Mouse (Mus musculus) left cerebral cortex, postnatal 36 days (tissue): Measurements from ENCODE around the gene Git1. TPM values are rescaled to one million over a fixed set of nuclear protein-coding genes. Genes with fewer than 3 reads are reported as not detected.
A peak's percentile ranks its signal among the peaks of the same experiment; 100 is the strongest.
"Not testable (repeated sequence)": the region's sequence is repeated elsewhere in the genome, so short reads cannot be mapped to it uniquely, and the experiment has no call there.

Experiments
- DNase-seq, 2 experiments: peaks; one replicate each; pipeline ENCODE4 v3.0.0; 2021 to 2022; ENCODE audit warnings: low spot score in 2 of 2, mixed read lengths in 1 of 2
- intact Hi-C: fragments of 180-260 bp; cut with DNase I; formaldehyde crosslinking; loops from one replicate; pipeline ENCODE4 v1.15.1; 2025
- total RNA-seq, 2 experiments: library from RNA; stranded (reverse); gene quantifications; 2 replicates each; pipeline ENCODE4 v1.2.3; 2021

Gene Git1
- total RNA-seq, 2 experiments from 2014 or later: 277 to 296 TPM

GRCm38 (mm10) chr11:77514832-77515636, 21.7 kb downstream of the Git1 start, which contains the start of gene Abhd15:
Abhd15 (plus strand) TSS chr11:77515121.
- intact Hi-C loops: no loop called here
- peak; percentile 62 to 66 for DNase-seq

- no peak for DNase-seq
- intact Hi-C loops: no loop called here
Measured at GRCm38 (mm10) chr11:77515637-77516552, 22.5 kb downstream of the Git1 start, which contains the start of gene Trp53i13. Trp53i13 (minus strand) TSS chr11:77515980.

GRCm38 (mm10) chr11:77516553-77517425, 23.4 kb downstream of the Git1 start:
- no peak for DNase-seq
- intact Hi-C loops: no loop called here

GRCm38 (mm10) chr11:77518051-77518798, 24.9 kb downstream of the Git1 start:
- intact Hi-C loops: no loop called here

GRCm38 (mm10) chr11:77519043-77519442, 25.7 kb downstream of the Git1 start, which contains the start of gene Gm10392:
Gm10392 (minus strand) TSS chr11:77519198.
- DNase-seq: no peak
- intact Hi-C loops: no loop called here

More at GRCm38 (mm10) chr11:77518051-77518798, 24.9 kb downstream of the Git1 start:
- DNase-seq: no peak

- no peak for DNase-seq
- intact Hi-C loops: no loop called here
Measured at GRCm38 (mm10) chr11:77520601-77521529, 27.5 kb downstream of the Git1 start.

- intact Hi-C loops: no loop called here
- no peak for DNase-seq
Measured at GRCm38 (mm10) chr11:77525804-77526486, 32.6 kb downstream of the Git1 start.

GRCm38 (mm10) chr11:77528420-77528819, 35.1 kb downstream of the Git1 start:
- DNase-seq, intact Hi-C loops: not testable (repeated sequence)

- intact Hi-C loops: no loop called here
- no peak for DNase-seq
Measured at GRCm38 (mm10) chr11:77529644-77530043, 36.3 kb downstream of the Git1 start.

- no peak for DNase-seq
- intact Hi-C loops: no loop called here
Measured at GRCm38 (mm10) chr11:77530862-77531261, 37.5 kb downstream of the Git1 start.

- intact Hi-C loops: no loop called here
- DNase-seq: no peak
Measured at GRCm38 (mm10) chr11:77532202-77532846, 39.0 kb downstream of the Git1 start.

- intact Hi-C loops: no loop called here
- DNase-seq: no peak
Measured at GRCm38 (mm10) chr11:77545261-77545660, 51.9 kb downstream of the Git1 start.

Other genes starting within 250 kb of the Git1 start
- gene Coro6, start 31.2 kb upstream of the Git1 start, total RNA-seq: 10 to 100 TPM; 33.3 to 45.9 TPM
- gene Ankrd13b, start 3.9 kb upstream of the Git1 start, total RNA-seq: 10 to 100 TPM; 84.9 to 99.0 TPM
- 1 to 10 TPM; 1.2 to 1.3 TPM for gene Abhd15, start 21.6 kb downstream of the Git1 start, total RNA-seq
- 1 to 10 TPM; 3.9 to 4.6 TPM for gene Trp53i13, start 22.4 kb downstream of the Git1 start, total RNA-seq
- not detected for gene Gm10392, start 25.6 kb downstream of the Git1 start, total RNA-seq
- gene Taok1, start 114.3 kb downstream of the Git1 start, total RNA-seq: 100 to 1,000 TPM in 1 of 2 experiments, 10 to 100 TPM in 1; 97.1 to 107 TPM
- 10 to 100 TPM; 57.3 to 79.3 TPM for gene Nufip2, start 192.6 kb downstream of the Git1 start, total RNA-seq
- gene Cryba1, start 231.7 kb downstream of the Git1 start, total RNA-seq: not detected